Mouse (Mus musculus) midbrain, postnatal 0 days (tissue): ENCODE measurements around the gene Hnrnph1. TPM values are rescaled to one million over a fixed set of nuclear protein-coding genes. Genes with fewer than 3 reads are reported as not detected.
A peak's percentile ranks its signal among the peaks of the same experiment; 100 is the strongest.

Experiments used
- ATAC-seq: fragments of 200-750 bp; cut with Nextera tagmentation; 2 replicates; pipeline ENCODE4 v1.8.0; 2017; ENCODE audit warnings: moderate number of reproducible peaks, mild to moderate bottlenecking, moderate TSS enrichment, moderate library complexity; ENCODE audit not compliant: low FRiP score
- DNase-seq: peaks from one replicate; pipeline ENCODE4 v3.0.0-alpha.2; 2015; ENCODE audit warnings: low spot score
- H3K27ac ChIP-seq: fragments of 300-500 bp; sonication (generic); 2 replicates; pipeline ENCODE4 v1.5.1; 2014; ENCODE audit warnings: low read depth, mild to moderate bottlenecking, low read length, mixed read lengths
- H3K27me3 ChIP-seq: fragments of 300-500 bp; sonication (generic); 2 replicates; pipeline ENCODE4 v1.6.1; 2014; ENCODE audit warnings: low read length, control low read depth, mixed read lengths; ENCODE audit not compliant: insufficient read depth
- H3K36me3 ChIP-seq: fragments of 300-500 bp; sonication (generic); 2 replicates; pipeline ENCODE4 v1.6.1; 2014; ENCODE audit warnings: low read length, control low read depth, mixed read lengths; ENCODE audit not compliant: insufficient read depth
- H3K4me1 ChIP-seq: fragments of 300-500 bp; sonication (generic); 2 replicates; pipeline ENCODE4 v1.6.1; 2014; ENCODE audit warnings: mild to moderate bottlenecking, control low read depth, antibody characterized with exemption, low read length, mixed read lengths; ENCODE audit not compliant: insufficient read depth
- H3K4me2 ChIP-seq: fragments of 300-500 bp; sonication (generic); 2 replicates; pipeline ENCODE4 v1.6.1; 2014; ENCODE audit warnings: low read depth, mild to moderate bottlenecking, low read length, mixed read lengths; ENCODE audit not compliant: poor library complexity, severe bottlenecking
- H3K4me3 ChIP-seq: fragments of 300-500 bp; sonication (generic); 2 replicates; pipeline ENCODE4 v1.5.1; 2014; ENCODE audit warnings: low read depth, mild to moderate bottlenecking, low read length, moderate library complexity
- H3K9ac ChIP-seq: fragments of 300-500 bp; sonication (generic); replicated peaks from 2 replicates; pipeline ENCODE4 v1.6.1; 2014; ENCODE audit warnings: mild to moderate bottlenecking, low read length, moderate library complexity, mixed read lengths; ENCODE audit not compliant: poor library complexity, severe bottlenecking
- H3K9me3 ChIP-seq: fragments of 300-500 bp; sonication (generic); 2 replicates; pipeline ENCODE4 v1.6.1; 2016; ENCODE audit warnings: low read length, control low read depth
- CTCF ChIP-seq: IDR thresholded peaks from 2 replicates; pipeline ENCODE4 v1.5.1; 2016; ENCODE audit warnings: antibody characterized with exemption, mild to moderate bottlenecking
- WGBS: fragments of 180-500 bp; shearing (Covaris S2); extraction: QIAGEN DNeasy Blood & Tissue Kit; methylation state at CpG from one replicate; pipeline ENCODE4 v1.1.7; 2014; 5-methylcytosine and 5-hydroxymethylcytosine counted together
- polyA plus RNA-seq: library from polyadenylated mRNA; unstranded; fragments of >200 nt; fragmentation: Nextera tagmentation; extraction: Ambion mirVana; gene quantifications from 2 replicates; pipeline ENCODE4 v1.2.1, GENCODE M21; 2015
- total RNA-seq: library from RNA; depleted of rRNA; stranded (reverse); fragments of >200 nt; gene quantifications from 2 replicates; pipeline ENCODE4 v1.2.3, GENCODE M21; 2014

The Hnrnph1 gene
- total and polyA plus RNA-seq, 2 experiments from 2014 or later: 215 to 273 TPM

GRCm38 (mm10) chr11:50369360-50369911 lies 7.4 kb upstream of the Hnrnph1 start:
- H3K9me3 ChIP-seq: no peaks in the 10 kb centered on the region
- ATAC-seq (no peak), DNase-seq (no peak)
- no peak overlapping the region for H3K4me2 ChIP-seq
- WGBS: 89% methylated on average over 5 of the region's 5 CpGs
- no peaks in the 10 kb centered on the region for H3K36me3 ChIP-seq
- H3K4me3 ChIP-seq: no peak overlapping the region
- H3K27me3 ChIP-seq: no peaks in the 10 kb centered on the region
- no peak overlapping the region for H3K27ac ChIP-seq
- TF ChIP-seq CTCF: no peak
- no peak overlapping the region for H3K9ac ChIP-seq
- H3K4me1 ChIP-seq: no peaks in the 10 kb centered on the region

GRCm38 (mm10) chr11:50370969-50371368 lies 5.8 kb upstream of the Hnrnph1 start:
- no peak for TF ChIP-seq CTCF
- Histone ChIP-seq H3K9me3 (no peaks in the 10 kb centered on the region), H3K27me3 (no peaks in the 10 kb centered on the region), H3K4me3 (no peak overlapping the region; the same call in 1 of the 2 replicates), H3K9ac (peak overlapping the region; percentile 70; the same call in 1 of the 2 replicates), H3K27ac (peak overlapping the region; percentile 88), H3K4me2 (peak overlapping the region; percentile 57), H3K4me1 (0 out of 2 replicates have a peak, but pooled peaks cover under 1% of the 10 kb centered on the region), H3K36me3 (no peaks in the 10 kb centered on the region)
- ATAC-seq (peak; percentile 69; the same call in 1 of the 2 replicates), DNase-seq (peak; percentile 24)
- 18% methylated on average over 4 of the region's 4 CpGs for WGBS

- peaks cover 5% of the 10 kb centered on the region; the same call in 1 of the 2 replicates for H3K4me1 ChIP-seq
- peak overlapping the region; percentile 30 for H3K4me3 ChIP-seq
- H3K9ac ChIP-seq: peak overlapping the region; percentile 70
- H3K27me3 ChIP-seq: no peaks in the 10 kb centered on the region
- WGBS: under 1% methylated on average over 18 of the region's 18 CpGs
- H3K27ac ChIP-seq: peak overlapping the region; percentile 88
- no peaks in the 10 kb centered on the region for H3K36me3 ChIP-seq
- peak overlapping the region; percentile 57 for H3K4me2 ChIP-seq
- ATAC-seq (peak; percentile 67; the same call in 1 of the 2 replicates), DNase-seq (peak; percentile 87)
- peak; percentile 74 for TF ChIP-seq CTCF
- no peaks in the 10 kb centered on the region for H3K9me3 ChIP-seq
Measured at GRCm38 (mm10) chr11:50371399-50371841, 5.4 kb upstream of the Hnrnph1 start.

GRCm38 (mm10) chr11:50371911-50372310 lies 4.9 kb upstream of the Hnrnph1 start:
- TF ChIP-seq CTCF: no peak
- 95% methylated on average over 1 of the region's 1 CpGs for WGBS
- ATAC-seq (0 out of 2 replicates have a peak, but pooled peaks have one; percentile 1), DNase-seq (no peak)
- Histone ChIP-seq H3K4me3 (peak overlapping the region; percentile 30; the same call in 1 of the 2 replicates), H3K4me1 (peaks cover 7% of the 10 kb centered on the region; the same call in 1 of the 2 replicates), H3K27me3 (no peaks in the 10 kb centered on the region), H3K9me3 (no peaks in the 10 kb centered on the region), H3K27ac (peak overlapping the region; percentile 88), H3K9ac (peak overlapping the region; percentile 70; the same call in 1 of the 2 replicates), H3K36me3 (no peaks in the 10 kb centered on the region), H3K4me2 (peak overlapping the region; percentile 57)

- H3K9me3 ChIP-seq: no peaks in the 10 kb centered on the region
- ATAC-seq (no peak), DNase-seq (no peak)
- H3K36me3 ChIP-seq: no peaks in the 10 kb centered on the region
- no peak overlapping the region for H3K27ac ChIP-seq
- TF ChIP-seq CTCF: no peak
- H3K4me2 ChIP-seq: no peak overlapping the region
- peaks cover 7% of the 10 kb centered on the region; the same call in 1 of the 2 replicates for H3K4me1 ChIP-seq
- H3K4me3 ChIP-seq: no peak overlapping the region
- no peaks in the 10 kb centered on the region for H3K27me3 ChIP-seq
- no peak overlapping the region for H3K9ac ChIP-seq
Measured at GRCm38 (mm10) chr11:50373086-50373485, 3.7 kb upstream of the Hnrnph1 start.

GRCm38 (mm10) chr11:50373621-50374020 lies 3.2 kb upstream of the Hnrnph1 start:
- H3K9ac ChIP-seq: no peak overlapping the region
- no peak for ATAC-seq
- no peaks in the 10 kb centered on the region for H3K9me3 ChIP-seq
- 92% methylated on average over 1 of the region's 1 CpGs for whole genome bisulfite sequencing
- peaks cover 7% of the 10 kb centered on the region; the same call in 1 of the 2 replicates for H3K4me1 ChIP-seq
- no peak for TF ChIP-seq CTCF
- no peaks in the 10 kb centered on the region for H3K36me3 ChIP-seq
- no peaks in the 10 kb centered on the region for H3K27me3 ChIP-seq
- no peak overlapping the region for H3K4me3 ChIP-seq
- no peak overlapping the region for H3K4me2 ChIP-seq
- no peak overlapping the region for H3K27ac ChIP-seq
- no peak for DNase-seq
